Mouse (Mus musculus) G1E-ER4 (cell line): ENCODE data around the gene Slc35f1. TPM values are rescaled to one million over a fixed set of nuclear protein-coding genes. Genes with fewer than 3 reads are reported as not detected.

Experiments used
- GATA1 ChIP-seq: IDR thresholded peaks from one replicate; pipeline ENCODE4 v1.8.0; 2012; ENCODE audit warnings: low read length, inconsistent platforms
- polyA plus RNA-seq: library from polyadenylated mRNA; stranded (reverse); fragments of >175 nt; gene quantifications from 2 replicates; pipeline ENCODE4 v1.2.3, GENCODE M21; 2012

The Slc35f1 gene
- polyA plus RNA-seq, 1 experiment: not detected

GRCm38 (mm10) chr10:52755949-52756679 is 65.8 kb downstream of the Slc35f1 start:
- TF ChIP-seq GATA1: no peak

- TF ChIP-seq GATA1: no peak
Observed at GRCm38 (mm10) chr10:52757496-52758260, 67.3 kb downstream of the Slc35f1 start.

GRCm38 (mm10) chr10:52758589-52758988 is 68.3 kb downstream of the Slc35f1 start:
- TF ChIP-seq GATA1: no peak

- TF ChIP-seq GATA1: no peak
Observed at GRCm38 (mm10) chr10:52760527-52760926, 70.2 kb downstream of the Slc35f1 start.

- TF ChIP-seq GATA1: no peak
Observed at GRCm38 (mm10) chr10:52779926-52780485, 89.7 kb downstream of the Slc35f1 start.

DNA sequence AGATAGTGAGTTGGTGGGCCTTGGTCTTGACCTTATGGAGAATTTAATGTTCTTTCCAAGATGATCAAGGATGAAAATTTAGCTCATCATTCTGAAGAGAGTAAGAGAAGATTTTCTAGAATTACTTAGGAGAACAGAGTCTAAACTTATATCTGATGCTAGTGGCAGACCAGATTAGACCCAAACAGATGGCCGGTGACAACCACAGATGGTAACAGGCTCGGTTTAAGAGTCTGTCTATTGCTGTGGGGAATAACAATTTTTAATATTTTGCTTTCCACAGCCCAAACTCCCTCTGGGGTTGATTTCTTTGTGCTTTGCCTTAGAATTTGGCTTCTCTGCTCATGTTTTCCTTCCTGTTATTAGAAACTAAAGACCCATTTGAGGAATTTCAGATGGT is 96.7 kb downstream of the Slc35f1 start:
- no peak for TF ChIP-seq GATA1

GRCm38 (mm10) chr10:52791560-52791959 is 101.2 kb downstream of the Slc35f1 start:
- no peak for TF ChIP-seq GATA1

GRCm38 (mm10) chr10:52797454-52797853 is 107.1 kb downstream of the Slc35f1 start:
- TF ChIP-seq GATA1: no peak

GRCm38 (mm10) chr10:52807808-52808207 is 117.5 kb downstream of the Slc35f1 start:
- no peak for TF ChIP-seq GATA1

GRCm38 (mm10) chr10:52812861-52813260 is 122.5 kb downstream of the Slc35f1 start:
- TF ChIP-seq GATA1: no peak

DNA sequence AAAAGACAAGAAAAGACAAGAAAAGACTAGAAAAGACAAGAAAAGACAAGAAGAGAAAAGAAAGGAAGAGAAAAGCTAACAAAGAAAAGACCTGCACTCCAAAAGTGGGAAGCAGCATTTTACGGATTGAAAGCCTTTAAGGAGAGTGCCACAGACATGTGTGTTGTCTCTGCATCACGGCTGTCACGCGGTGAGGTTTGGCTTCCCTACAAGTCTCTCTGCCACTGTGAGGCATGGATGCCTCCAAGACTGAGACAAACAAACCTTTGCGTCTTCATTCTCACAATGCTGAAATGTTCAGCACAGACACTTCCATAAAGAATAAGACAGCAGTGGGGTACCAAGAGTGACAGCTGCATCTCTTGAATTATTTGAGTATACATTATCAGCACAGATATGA is 124.0 kb downstream of the Slc35f1 start:
- TF ChIP-seq GATA1: no peak

DNA sequence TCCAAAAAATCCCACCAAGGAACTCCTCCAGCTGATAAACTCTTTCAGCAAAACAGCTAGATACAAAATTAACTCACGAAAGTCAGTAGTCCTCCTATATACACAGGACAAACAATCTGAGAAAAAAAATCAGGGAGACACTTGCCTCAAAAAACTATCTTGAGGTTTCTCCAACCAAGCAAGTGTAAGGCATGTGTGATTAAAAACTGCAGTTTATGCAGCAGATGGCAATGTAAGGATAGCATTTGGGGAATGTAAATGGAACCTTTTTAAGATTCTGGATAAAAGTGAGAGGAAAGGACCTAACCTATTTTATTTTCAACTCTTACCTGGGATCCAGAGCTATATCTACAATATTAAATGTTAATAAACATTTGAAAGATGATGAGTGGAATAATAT is 129.3 kb downstream of the Slc35f1 start:
- TF ChIP-seq GATA1: no peak

GRCm38 (mm10) chr10:52822909-52823308 is 132.6 kb downstream of the Slc35f1 start:
- TF ChIP-seq GATA1: no peak

GRCm38 (mm10) chr10:52825746-52826145 is 135.4 kb downstream of the Slc35f1 start:
- TF ChIP-seq GATA1: no peak

GRCm38 (mm10) chr10:52840819-52841218 is 150.5 kb downstream of the Slc35f1 start:
- TF ChIP-seq GATA1: no peak

DNA sequence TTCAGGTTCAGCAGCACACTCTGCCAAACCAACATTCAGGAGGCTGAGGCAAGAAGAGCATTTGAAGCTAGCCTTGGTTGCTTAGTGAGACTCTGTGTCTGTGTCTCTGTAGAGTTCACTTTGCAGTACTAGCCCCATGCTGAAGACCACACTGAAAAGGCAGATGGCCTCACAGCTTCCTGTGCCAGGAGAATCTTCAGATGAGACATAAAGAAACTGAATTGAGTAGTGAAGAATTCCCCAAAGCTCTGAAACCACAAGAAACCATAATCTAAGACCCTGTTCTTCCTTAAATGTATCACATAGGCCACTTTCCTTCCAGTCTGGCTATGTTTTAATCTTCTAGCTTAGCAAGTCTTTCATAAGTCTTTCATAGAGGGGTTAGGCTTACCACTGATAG is 161.7 kb downstream of the Slc35f1 start:
- TF ChIP-seq GATA1: no peak
